Mouse (Mus musculus) heart, postnatal 0 days (tissue): Measurements from ENCODE around the gene Tomm20.

ENCODE experiments used
- CTCF ChIP-seq: IDR thresholded peaks from 2 replicates; pipeline ENCODE4 v1.5.1; 2016; ENCODE audit warnings: antibody characterized with exemption, control low read depth, low read depth
- EP300 ChIP-seq: IDR thresholded peaks from 2 replicates; pipeline ENCODE4 v1.6.1; 2016; ENCODE audit warnings: antibody characterized with exemption, low read depth

DNA sequence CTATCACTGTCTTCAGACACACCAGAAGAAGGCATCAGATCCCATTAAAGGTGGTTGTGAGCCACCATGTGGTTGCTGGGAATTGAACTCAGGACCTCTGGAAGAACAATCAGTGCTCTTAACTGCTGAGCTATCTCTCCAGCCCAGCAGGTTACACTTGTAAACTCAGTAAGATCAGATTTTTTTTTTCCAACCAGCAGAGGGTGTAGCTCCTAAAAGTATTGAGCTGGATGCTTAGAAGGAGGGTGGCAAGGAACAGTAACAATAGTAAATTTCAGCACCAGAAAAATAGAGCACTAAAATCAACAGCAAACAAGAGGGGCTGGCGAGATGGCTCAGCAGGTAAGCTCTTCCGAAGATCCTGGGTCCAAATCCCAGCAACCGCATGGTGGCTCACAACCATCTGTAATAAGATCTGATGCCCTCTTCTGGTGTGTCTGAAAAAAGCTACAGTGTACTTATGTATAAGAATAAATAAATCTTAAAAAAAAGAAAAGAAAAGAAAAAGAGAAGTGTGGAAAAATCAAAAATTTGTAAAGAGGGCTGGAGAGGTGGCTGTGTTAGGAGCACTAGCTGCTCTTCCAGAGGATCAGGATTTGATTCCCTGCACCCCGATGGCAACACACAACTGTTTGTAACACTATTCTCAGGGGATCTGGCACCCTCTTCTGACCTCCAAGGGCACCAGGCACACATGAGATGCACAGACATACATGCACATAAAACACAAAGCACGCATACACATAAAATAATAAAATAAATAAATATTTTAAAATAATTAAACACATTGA is 43.9 kb upstream of the Tomm20 start:
- 0 out of 2 replicates have a peak, but pooled peaks have one; percentile 8 for TF ChIP-seq CTCF
- no peak for TF ChIP-seq EP300
